Mouse (Mus musculus) embryonic facial prominence, embryonic 13.5 days (tissue): ENCODE results near the gene Elavl1. TPM values are rescaled to one million over a fixed set of nuclear protein-coding genes. Genes with fewer than 3 reads are reported as not detected.
"Not testable (repeated sequence)": the region's sequence is repeated elsewhere in the genome, so short reads cannot be mapped to it uniquely, and the experiment has no call there.

Source experiments
- ATAC-seq: fragments of 200-750 bp; cut with Nextera tagmentation; 2 replicates; pipeline ENCODE4 v1.8.0; 2017; ENCODE audit warnings: low read depth; ENCODE audit not compliant: insufficient number of reproducible peaks, insufficient read depth, low FRiP score, low TSS enrichment
- H3K27ac ChIP-seq: fragments of 300-500 bp; sonication (generic); 2 replicates; pipeline ENCODE4 v1.5.1; 2015; ENCODE audit warnings: moderate library complexity, mild to moderate bottlenecking, inconsistent platforms
- H3K27me3 ChIP-seq: fragments of 300-500 bp; sonication (generic); 2 replicates; pipeline ENCODE4 v1.6.1; 2015; ENCODE audit warnings: mild to moderate bottlenecking, inconsistent platforms
- H3K36me3 ChIP-seq: fragments of 300-500 bp; sonication (generic); 2 replicates; pipeline ENCODE4 v1.6.1; 2015; ENCODE audit warnings: mild to moderate bottlenecking, inconsistent platforms
- H3K4me1 ChIP-seq: fragments of 300-500 bp; sonication (generic); 2 replicates; pipeline ENCODE4 v1.6.1; 2015; ENCODE audit warnings: inconsistent platforms
- H3K4me2 ChIP-seq: fragments of 300-500 bp; sonication (generic); 2 replicates; pipeline ENCODE4 v1.6.1; 2015; ENCODE audit warnings: moderate library complexity, mild to moderate bottlenecking, inconsistent platforms
- H3K4me3 ChIP-seq: fragments of 300-500 bp; sonication (generic); 2 replicates; pipeline ENCODE4 v1.5.1; 2015; ENCODE audit warnings: mild to moderate bottlenecking, inconsistent platforms
- H3K9ac ChIP-seq: fragments of 300-500 bp; sonication (generic); 2 replicates; pipeline ENCODE4 v1.6.1; 2015; ENCODE audit warnings: mild to moderate bottlenecking, inconsistent platforms
- H3K9me3 ChIP-seq: fragments of 300-500 bp; sonication (generic); 2 replicates; pipeline ENCODE4 v1.6.1; 2016; ENCODE audit warnings: inconsistent platforms
- WGBS: fragments of 180-500 bp; shearing (Covaris S2); methylation state at CpG from one replicate; pipeline ENCODE4 v1.1.7; 2015; ENCODE audit warnings: mixed read lengths; 5-methylcytosine and 5-hydroxymethylcytosine counted together
- polyA plus RNA-seq: library from polyadenylated mRNA; unstranded; fragments of >200 nt; fragmentation: Nextera tagmentation; extraction: Ambion mirVana; gene quantifications from 2 replicates; pipeline ENCODE4 v1.2.1, GENCODE M21; 2015

Elavl1 gene
- 262 and 263 TPM in 2 replicates for polyA plus RNA-seq

GRCm38 (mm10) chr8:4324983-4325750, at the start of gene Elavl1, which contains the start of gene Ccl25:
Elavl1 (minus strand) TSS chr8:4325413.
Ccl25 (plus strand) TSS chr8:4325210.
- Histone ChIP-seq H3K4me3 (peak within 1 kb of the TSS; percentile 99), H3K4me1 (peaks cover 40% of the 10 kb centered on the region), H3K4me2 (peak within 1 kb of the TSS; percentile 95), H3K36me3 (peaks cover 48% of the 10 kb centered on the region), H3K27me3 (no peaks in the 10 kb centered on the region), H3K9ac (peak within 1 kb of the TSS; percentile 99), H3K27ac (peak within 1 kb of the TSS; percentile 92), H3K9me3 (no peaks in the 10 kb centered on the region)
- peak; percentile 98 for ATAC-seq
- WGBS: 1% methylated on average over 57 of the region's 78 CpGs

DNA sequence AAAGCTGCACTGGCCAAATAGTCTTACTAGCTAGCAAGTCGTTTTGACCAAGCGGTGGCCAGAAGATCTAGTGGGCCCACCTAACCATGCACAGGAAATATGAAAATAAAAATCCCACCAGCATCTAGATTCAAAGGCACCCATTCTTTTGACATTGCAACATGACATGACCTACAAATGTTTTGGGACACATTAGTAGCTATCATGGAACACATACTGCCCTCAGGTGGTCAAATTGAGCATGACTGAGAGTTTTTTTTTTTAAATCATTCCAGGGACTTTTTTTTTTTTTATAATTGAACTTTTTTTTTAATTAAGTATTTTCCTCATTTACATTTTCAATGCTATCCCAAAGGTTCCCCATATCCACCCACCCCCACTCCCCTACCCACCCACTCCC, 47.4 kb upstream of the Elavl1 start:
- Histone ChIP-seq H3K27me3 (no peaks in the 10 kb centered on the region), H3K9me3 (no peaks in the 10 kb centered on the region), H3K27ac (no peak overlapping the region), H3K4me2 (no peak overlapping the region), H3K36me3 (no peaks in the 10 kb centered on the region), H3K4me3 (no peak overlapping the region), H3K4me1 (no peaks in the 10 kb centered on the region; the same call in 1 of the 2 replicates), H3K9ac (no peak overlapping the region)
- ATAC-seq: no peak
- WGBS: 61% methylated on average over 2 of the region's 2 CpGs

DNA sequence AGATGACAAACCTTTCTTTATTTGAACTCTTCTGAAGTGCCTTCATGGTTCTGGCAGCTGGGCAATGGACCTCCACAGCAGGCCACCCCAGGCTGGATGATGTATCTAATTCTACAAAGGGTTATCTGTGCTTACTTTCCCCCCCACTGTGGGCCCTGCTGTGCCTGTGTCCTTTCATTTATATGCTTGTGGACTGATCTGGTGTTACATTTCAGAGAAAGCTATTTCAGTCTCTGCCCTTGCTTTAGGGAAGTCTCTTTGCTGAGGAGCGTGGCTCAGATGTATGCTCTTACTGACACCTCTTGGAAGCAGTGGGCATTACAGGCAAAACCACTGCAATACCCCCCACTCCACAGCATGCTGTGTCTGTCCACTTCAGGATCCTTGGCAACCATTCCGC, 44.9 kb upstream of the Elavl1 start:
- H3K4me2 ChIP-seq: no peak overlapping the region
- no peaks in the 10 kb centered on the region; the same call in 1 of the 2 replicates for H3K4me1 ChIP-seq
- no peak for ATAC-seq
- H3K36me3 ChIP-seq: no peaks in the 10 kb centered on the region
- H3K27ac ChIP-seq: no peak overlapping the region
- 34% methylated on average over 2 of the region's 2 CpGs for WGBS
- no peak overlapping the region for H3K4me3 ChIP-seq
- no peak overlapping the region for H3K9ac ChIP-seq
- H3K9me3 ChIP-seq: no peaks in the 10 kb centered on the region
- no peaks in the 10 kb centered on the region for H3K27me3 ChIP-seq

- no peak overlapping the region for H3K4me2 ChIP-seq
- WGBS: 85% methylated on average over 4 of the region's 4 CpGs
- no peak for ATAC-seq
Measured at GRCm38 (mm10) chr8:4368470-4368869, 43.3 kb upstream of the Elavl1 start.

GRCm38 (mm10) chr8:4367808-4368207, 42.6 kb upstream of the Elavl1 start:
- Histone ChIP-seq H3K4me1 (no peaks in the 10 kb centered on the region; the same call in 1 of the 2 replicates), H3K9me3 (no peaks in the 10 kb centered on the region), H3K36me3 (no peaks in the 10 kb centered on the region), H3K4me2 (no peak overlapping the region), H3K4me3 (no peak overlapping the region), H3K9ac (no peak overlapping the region), H3K27ac (no peak overlapping the region), H3K27me3 (no peaks in the 10 kb centered on the region)
- ATAC-seq: no peak
- WGBS: 66% methylated on average over 11 of the region's 11 CpGs

More at GRCm38 (mm10) chr8:4368470-4368869, 43.3 kb upstream of the Elavl1 start:
- no peaks in the 10 kb centered on the region for H3K9me3 ChIP-seq
- H3K27ac ChIP-seq: no peak overlapping the region
- no peak overlapping the region for H3K4me3 ChIP-seq
- no peaks in the 10 kb centered on the region for H3K27me3 ChIP-seq
- H3K36me3 ChIP-seq: no peaks in the 10 kb centered on the region
- no peak overlapping the region for H3K9ac ChIP-seq
- no peaks in the 10 kb centered on the region; the same call in 1 of the 2 replicates for H3K4me1 ChIP-seq

DNA sequence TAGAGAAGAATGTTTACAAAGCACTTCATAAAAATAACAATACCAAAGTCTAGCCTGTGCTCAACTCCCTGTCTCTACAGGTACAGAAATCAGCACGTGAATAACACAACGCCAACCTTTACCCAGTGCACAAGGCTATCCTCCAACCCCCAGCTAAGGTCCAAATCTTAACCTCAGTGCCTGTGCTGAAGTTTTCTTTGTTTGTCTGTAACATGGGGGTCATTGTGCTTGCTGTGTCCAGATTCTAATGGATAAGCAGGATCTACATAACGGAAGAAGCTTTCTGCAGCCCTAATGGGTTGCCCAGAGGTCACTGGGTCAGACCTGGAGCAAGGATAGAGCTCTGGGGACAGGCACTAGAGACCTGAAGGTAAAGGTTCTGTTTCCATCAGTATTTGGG, 41.0 kb upstream of the Elavl1 start:
- no peak overlapping the region for H3K27ac ChIP-seq
- no peak overlapping the region for H3K4me2 ChIP-seq
- 89% methylated on average over 3 of the region's 3 CpGs for WGBS
- ATAC-seq: no peak
- no peak overlapping the region for H3K9ac ChIP-seq
- no peaks in the 10 kb centered on the region; the same call in 1 of the 2 replicates for H3K4me1 ChIP-seq
- H3K9me3 ChIP-seq: no peaks in the 10 kb centered on the region
- no peaks in the 10 kb centered on the region for H3K27me3 ChIP-seq
- no peaks in the 10 kb centered on the region for H3K36me3 ChIP-seq
- no peak overlapping the region for H3K4me3 ChIP-seq

- H3K9ac ChIP-seq: no peak overlapping the region
- 71% methylated on average over 2 of the region's 2 CpGs for WGBS
Measured at GRCm38 (mm10) chr8:4360922-4361321, 35.7 kb upstream of the Elavl1 start.

GRCm38 (mm10) chr8:4359362-4359761, 34.1 kb upstream of the Elavl1 start:
- Histone ChIP-seq H3K4me1 (no peaks in the 10 kb centered on the region), H3K4me2 (no peak overlapping the region), H3K27ac (no peak overlapping the region), H3K9me3 (no peaks in the 10 kb centered on the region), H3K36me3 (no peaks in the 10 kb centered on the region), H3K27me3 (no peaks in the 10 kb centered on the region), H3K4me3 (no peak overlapping the region), H3K9ac (no peak overlapping the region)
- ATAC-seq: no peak
- WGBS: 55% methylated on average over 3 of the region's 3 CpGs

More at GRCm38 (mm10) chr8:4360922-4361321, 35.7 kb upstream of the Elavl1 start:
- Histone ChIP-seq H3K4me1 (no peaks in the 10 kb centered on the region), H3K9me3 (no peaks in the 10 kb centered on the region), H3K4me2 (no peak overlapping the region), H3K36me3 (no peaks in the 10 kb centered on the region), H3K27ac (no peak overlapping the region), H3K4me3 (no peak overlapping the region), H3K27me3 (no peaks in the 10 kb centered on the region)
- ATAC-seq: no peak

- H3K9me3 ChIP-seq: no peaks in the 10 kb centered on the region
- no peak overlapping the region for H3K27ac ChIP-seq
- no peak overlapping the region for H3K4me2 ChIP-seq
- H3K27me3 ChIP-seq: no peaks in the 10 kb centered on the region
- H3K4me1 ChIP-seq: no peaks in the 10 kb centered on the region
- no peaks in the 10 kb centered on the region for H3K36me3 ChIP-seq
- no peak for ATAC-seq
- WGBS: 83% methylated on average over 10 of the region's 10 CpGs
- H3K4me3 ChIP-seq: no peak overlapping the region
- H3K9ac ChIP-seq: no peak overlapping the region
Measured at GRCm38 (mm10) chr8:4355455-4355854, 30.2 kb upstream of the Elavl1 start.

- Histone ChIP-seq H3K4me2 (no peak overlapping the region), H3K27ac (no peak overlapping the region), H3K36me3 (no peaks in the 10 kb centered on the region), H3K9ac (no peak overlapping the region), H3K4me1 (no peaks in the 10 kb centered on the region), H3K27me3 (no peaks in the 10 kb centered on the region), H3K9me3 (no peaks in the 10 kb centered on the region), H3K4me3 (no peak overlapping the region)
- ATAC-seq: no peak
- WGBS: 92% methylated on average over 1 of the region's 1 CpGs
Measured at GRCm38 (mm10) chr8:4354516-4354915, 29.3 kb upstream of the Elavl1 start.

DNA sequence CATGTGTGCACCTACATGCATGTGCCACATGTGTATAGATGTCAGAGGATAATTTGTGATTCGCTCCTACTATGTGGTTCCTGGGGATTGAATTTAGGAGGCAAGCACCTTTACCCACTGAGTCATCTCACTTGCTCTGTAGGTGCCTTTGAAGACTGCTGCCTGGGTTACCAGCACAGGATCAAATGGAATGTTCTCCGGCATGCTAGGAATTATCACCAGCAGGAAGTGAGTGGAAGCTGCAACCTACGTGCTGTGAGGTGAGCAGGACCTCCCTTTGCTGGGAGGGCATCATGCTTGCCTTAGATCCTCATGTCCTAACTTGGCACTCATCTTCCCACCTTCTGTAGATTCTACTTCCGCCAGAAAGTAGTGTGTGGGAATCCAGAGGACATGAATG, 28.5 kb upstream of the Elavl1 start:
- H3K27ac ChIP-seq: no peak overlapping the region
- no peaks in the 10 kb centered on the region for H3K9me3 ChIP-seq
- H3K4me1 ChIP-seq: no peaks in the 10 kb centered on the region
- 76% methylated on average over 4 of the region's 4 CpGs for WGBS
- H3K4me3 ChIP-seq: no peak overlapping the region
- H3K4me2 ChIP-seq: no peak overlapping the region
- no peaks in the 10 kb centered on the region for H3K27me3 ChIP-seq
- H3K9ac ChIP-seq: no peak overlapping the region
- ATAC-seq: no peak
- H3K36me3 ChIP-seq: no peaks in the 10 kb centered on the region

- not testable (repeated sequence) for H3K4me2 ChIP-seq, ATAC-seq, H3K27ac ChIP-seq, H3K9ac ChIP-seq, H3K27me3 ChIP-seq, H3K36me3 ChIP-seq, H3K4me3 ChIP-seq, H3K9me3 ChIP-seq, H3K4me1 ChIP-seq
- WGBS: 89% methylated on average over 6 of the region's 6 CpGs
Measured at GRCm38 (mm10) chr8:4352562-4352961, 27.3 kb upstream of the Elavl1 start.
